Mouse (Mus musculus) right cerebral cortex, adult 2 months (tissue): ENCODE measurements around the gene Csf2rb.
A peak's percentile ranks its signal among the peaks of the same experiment; 100 is the strongest.
"Not testable (repeated sequence)": the region's sequence is repeated elsewhere in the genome, so short reads cannot be mapped to it uniquely, and the experiment has no call there.

Experiments used
- DNase-seq, 2 experiments: peaks; one replicate each; pipeline ENCODE4 v3.0.0; 2021 to 2022; ENCODE audit warnings: low spot score in 2 of 2

The Csf2rb gene

GRCm38 (mm10) chr15:78327753-78328341, 2.3 kb downstream of the Csf2rb start:
- not testable (repeated sequence) for DNase-seq

DNA sequence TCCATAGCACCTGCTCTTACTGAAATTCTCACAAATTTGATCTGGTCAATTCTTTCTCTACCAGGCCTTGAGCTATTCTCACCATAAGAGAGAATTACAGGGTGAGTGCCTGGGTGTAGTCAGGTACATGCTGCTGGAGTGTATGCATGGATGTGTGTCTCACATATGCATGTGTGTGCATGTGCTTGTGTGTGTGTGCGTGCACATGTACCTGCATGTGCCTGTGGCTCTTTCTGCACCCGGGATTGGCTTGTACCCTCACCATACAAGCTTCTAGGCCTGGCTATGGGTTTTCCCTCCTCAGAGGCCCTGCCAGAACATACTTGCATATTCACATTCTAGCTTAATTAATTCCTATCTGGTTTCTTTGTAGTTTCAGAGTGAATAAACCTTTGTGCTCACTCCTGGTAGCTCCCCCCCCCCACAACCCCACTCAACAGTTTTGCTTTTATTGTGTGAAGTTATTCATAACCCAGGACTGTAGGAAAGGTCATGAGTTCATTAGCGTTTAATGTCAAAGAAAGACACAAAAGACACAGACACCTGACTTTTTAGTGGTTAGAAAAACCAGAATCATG, 3.1 kb downstream of the Csf2rb start:
- DNase-seq: no peak

DNA sequence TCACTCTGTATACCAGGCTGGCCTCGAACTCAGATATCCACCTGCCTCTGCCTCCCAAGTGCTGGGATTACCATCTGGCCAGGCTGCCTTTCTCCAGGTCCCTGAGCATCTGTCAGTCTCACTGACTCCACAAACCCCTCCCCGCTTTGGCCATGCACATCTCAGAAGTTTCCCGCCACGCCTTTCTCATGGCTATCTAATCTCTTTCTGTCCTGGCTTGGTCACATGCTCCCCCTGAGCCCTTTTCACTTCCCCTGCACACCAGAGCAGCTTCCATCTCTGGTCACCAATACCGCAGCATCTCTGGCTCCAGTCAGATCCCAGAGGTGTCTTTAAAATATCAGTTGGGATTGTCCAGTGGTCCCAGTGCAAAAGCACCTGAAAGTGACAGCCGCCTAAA, 4.4 kb downstream of the Csf2rb start:
- not testable (repeated sequence) for DNase-seq

DNA sequence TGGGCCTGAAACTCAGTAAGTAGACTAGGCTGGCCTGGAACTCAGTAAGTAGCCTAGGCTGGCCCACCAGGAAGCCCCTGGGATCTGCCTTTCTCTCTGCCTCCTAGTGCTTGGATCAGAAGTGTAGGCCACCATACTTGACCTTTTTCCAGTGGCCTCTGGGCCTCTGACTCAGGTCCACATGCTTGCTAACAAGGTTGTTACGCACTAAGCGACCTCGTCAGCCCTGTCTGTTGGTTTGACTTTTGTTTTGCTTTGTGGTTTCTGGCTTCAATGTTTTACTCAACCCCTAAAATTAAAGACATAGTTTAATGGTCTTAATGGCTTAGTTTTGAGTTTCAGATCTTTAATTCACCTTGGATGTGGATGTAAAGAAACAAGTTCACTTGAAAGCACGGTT, 5.2 kb downstream of the Csf2rb start:
- DNase-seq: no peak

GRCm38 (mm10) chr15:78331523-78332340, 6.2 kb downstream of the Csf2rb start:
- DNase-seq: no peak

- DNase-seq: no peak
These were observed 7.4 kb downstream of the Csf2rb start for GRCm38 (mm10) chr15:78332981-78333380.

DNA sequence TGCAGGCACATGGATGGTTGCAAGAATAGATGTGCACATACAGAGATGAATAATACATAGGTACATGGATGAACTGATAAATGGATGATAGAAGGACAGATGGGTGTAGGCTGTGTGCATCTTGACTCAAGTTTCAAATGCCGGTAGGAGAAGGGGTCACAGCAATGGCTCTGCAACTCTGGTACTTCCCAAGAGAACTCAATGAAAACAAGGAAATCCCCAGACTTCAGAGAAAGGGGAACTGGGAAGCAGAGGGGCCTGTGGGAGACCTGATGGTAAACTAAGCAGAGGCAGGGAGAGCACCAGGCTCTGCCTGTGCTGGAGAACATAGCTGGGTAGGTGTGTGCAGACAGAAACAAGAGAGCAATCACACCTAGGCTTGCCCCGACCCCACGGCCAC, 8.8 kb downstream of the Csf2rb start:
- no peak for DNase-seq

DNA sequence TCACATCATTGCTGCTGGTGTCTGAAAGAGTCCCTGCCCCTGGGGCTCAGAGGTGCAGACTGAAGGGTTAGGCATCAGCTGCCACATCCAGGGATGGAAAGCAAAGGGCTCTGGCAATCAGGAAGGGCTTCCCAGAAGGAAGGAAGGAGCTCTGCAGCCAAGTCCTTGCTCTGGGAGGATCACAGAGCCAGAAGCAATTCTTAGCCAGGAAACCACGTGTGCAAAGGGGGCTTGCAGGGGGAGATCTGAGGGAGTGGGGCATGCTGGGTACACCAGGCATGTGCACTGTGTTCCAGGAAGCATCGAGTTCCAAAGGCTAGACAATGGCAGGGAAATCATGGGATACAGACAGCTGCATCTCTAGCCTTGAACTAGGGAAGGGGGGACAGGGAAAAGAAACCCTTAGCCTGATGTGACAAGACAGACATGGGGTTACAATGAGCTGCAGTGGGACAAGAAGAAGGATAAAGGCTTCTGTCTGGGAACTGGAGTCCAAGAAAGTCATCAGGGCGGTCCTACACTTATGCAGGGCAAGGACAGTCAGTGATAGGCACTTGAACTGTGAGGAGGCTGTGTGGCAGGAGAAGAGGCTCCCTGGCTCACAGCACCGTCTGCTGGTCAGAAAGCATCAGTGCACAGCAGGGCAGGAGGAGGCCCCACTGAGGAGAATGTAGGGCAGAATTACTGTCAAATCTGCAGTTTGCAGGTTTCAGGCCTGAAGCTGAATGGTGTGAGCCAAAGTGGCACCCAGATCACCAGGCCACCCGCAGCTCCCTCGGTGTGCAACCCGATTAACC, 14.3 kb downstream of the Csf2rb start:
- DNase-seq: peak; percentile 56 to 69

DNA sequence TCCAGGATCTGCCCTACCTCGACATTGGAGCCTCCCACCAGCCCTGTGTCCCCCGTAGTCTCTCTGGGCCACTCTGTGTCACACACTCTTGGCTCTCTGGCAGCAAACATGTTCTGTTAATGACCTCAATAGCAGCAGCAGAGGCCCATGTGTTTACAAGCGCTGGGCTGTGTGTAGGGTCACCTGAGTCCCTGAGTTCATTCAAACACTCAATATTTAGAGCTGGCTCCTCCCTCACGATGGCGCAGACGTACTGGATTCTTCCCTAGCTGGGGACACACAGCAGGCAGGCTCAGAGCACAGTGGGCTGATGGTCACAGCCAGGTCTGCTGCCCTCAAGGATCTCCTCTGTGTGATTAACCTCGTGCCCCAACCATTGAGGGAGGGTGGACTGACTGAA, 15.4 kb downstream of the Csf2rb start:
- not testable (repeated sequence) for DNase-seq

DNA sequence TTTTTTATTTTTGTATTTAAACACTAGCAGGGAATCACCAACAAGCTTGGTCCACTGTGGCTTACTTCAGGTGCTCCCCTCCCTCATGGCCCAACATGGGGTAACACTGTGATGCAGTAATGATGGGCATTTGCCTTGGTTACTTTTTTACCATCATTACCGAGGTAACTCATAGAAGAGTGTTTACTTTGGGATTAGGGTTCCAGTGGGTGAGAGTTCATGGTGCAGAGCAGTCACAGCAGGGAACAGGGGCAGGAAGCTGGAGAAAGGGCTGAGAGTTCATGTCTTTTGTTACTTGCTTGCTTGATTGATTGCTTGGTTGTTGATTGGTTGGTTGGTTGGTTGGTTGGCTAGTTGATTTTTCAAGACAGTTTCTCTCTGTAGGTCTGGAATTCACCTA, 18.1 kb downstream of the Csf2rb start:
- no peak for DNase-seq

GRCm38 (mm10) chr15:78344567-78344966, 19.0 kb downstream of the Csf2rb start:
- DNase-seq: no peak

DNA sequence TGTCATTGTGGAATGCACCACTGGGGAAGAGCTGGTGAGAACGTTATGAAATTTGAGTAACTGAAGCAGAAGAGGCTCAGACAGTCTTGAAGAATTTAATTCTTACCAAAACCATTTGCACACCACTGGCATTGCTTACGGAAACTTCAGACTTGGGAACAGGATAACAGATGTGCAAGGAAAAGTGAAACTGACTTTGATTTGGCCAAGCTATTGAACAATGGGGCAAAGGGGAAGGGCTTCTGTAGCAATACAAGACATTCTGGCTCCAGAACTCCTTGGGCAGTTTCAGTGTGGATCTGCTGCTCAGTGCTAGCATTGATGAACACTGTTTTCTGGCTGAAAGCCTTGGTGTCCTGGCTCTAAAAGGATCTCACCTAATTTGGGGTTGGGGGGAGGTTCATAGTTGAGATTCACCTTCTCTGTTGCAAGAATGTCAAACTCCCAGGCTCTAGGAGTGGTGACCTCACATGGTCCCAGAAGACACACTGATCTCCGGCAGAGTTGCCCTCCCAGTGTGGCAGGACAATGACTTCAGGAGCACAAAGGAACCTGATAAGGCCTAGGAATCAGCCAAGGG, 26.1 kb downstream of the Csf2rb start:
- DNase-seq: no peak

DNA sequence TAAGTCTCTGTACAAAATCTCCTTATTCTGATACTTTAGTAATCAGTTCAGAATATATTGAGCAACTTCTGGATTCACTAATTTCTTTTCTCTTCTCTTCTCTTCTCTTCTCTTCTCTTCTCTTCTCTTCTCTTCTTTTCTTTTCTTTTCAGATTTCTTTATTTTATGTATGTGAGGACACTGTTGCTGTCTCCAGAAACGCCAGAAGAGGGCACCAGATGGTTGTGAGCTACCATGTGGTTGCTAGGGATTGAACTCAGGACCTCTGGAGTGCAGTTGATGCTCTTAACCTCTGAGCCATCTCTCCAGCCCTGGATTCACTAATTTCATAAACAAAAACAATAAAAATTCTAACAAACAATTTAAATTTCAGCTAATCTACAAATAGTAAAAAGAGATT, 29.4 kb downstream of the Csf2rb start:
- peak; percentile 75 to 83 for DNase-seq

- no peak for DNase-seq
These were observed 30.0 kb downstream of the Csf2rb start for GRCm38 (mm10) chr15:78355548-78355947.

DNA sequence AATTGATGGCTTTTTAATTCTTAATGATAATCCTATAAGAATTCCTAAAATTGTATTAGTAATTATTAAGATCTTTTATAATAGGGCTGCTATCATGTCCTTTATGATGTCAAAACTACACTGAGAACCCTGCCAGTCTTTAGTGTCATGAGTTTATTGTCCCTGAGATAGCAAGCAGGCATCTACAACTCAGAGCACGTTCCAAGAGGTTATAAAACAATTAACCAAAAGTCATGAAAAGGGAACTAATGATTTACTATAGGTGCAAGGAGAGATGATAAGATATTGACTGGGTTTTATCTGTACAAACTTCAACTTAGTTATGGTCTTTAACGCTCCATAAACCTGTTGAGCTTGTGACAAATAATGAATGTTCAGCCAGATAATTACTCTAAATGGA, 40.4 kb downstream of the Csf2rb start:
- DNase-seq: no peak

DNA sequence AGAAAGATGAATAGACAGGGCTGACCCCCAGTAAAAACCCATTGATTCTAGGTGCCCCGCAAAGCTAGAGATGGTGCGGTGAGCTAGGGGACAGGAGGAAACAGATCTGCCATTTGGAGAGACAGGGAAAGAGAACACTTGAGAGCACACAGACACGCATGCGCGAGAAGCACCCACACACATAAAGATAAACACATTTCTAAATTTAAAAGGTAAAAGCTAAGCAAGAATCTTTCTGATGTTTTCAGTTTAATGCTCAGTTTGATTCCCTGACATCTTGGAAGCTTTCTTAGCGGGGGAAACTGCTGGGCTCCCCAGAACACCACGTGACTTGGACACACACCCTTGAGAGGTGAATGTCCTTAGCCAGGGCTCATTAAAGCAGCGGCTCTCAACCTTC, 41.3 kb downstream of the Csf2rb start:
- DNase-seq: peak; percentile 44 to 53

- peak in 1 of 2 experiments; percentile 50 for DNase-seq
These were observed 42.3 kb downstream of the Csf2rb start for GRCm38 (mm10) chr15:78367811-78368210.

DNA sequence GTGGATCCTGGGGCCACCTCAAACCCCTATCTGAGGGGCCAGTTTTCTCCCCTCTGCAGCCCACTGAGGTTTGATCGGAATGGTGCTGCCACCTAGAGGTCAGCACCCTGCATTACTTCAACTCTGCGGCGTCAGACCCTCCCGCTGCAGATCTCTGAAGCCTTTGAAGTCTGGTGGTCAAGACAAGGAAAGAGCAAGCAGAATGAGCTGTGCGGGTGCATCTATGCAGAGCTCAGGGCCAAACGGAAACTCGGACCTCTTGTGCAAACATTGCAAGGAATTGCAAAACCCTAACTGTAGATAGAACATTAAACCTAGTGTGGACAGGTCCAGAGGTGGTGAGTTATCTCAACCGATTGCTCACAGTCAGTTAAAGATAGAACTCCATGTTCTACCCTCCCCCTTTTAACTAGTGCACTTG, 43.4 kb downstream of the Csf2rb start:
- peak in 1 of 2 experiments; percentile 38 for DNase-seq

GRCm38 (mm10) chr15:78369641-78370040, 44.1 kb downstream of the Csf2rb start:
- peak in 1 of 2 experiments; percentile 22 for DNase-seq

- no peak for DNase-seq
These were observed 47.2 kb downstream of the Csf2rb start for GRCm38 (mm10) chr15:78372796-78373195.

GRCm38 (mm10) chr15:78374204-78374603, 48.7 kb downstream of the Csf2rb start:
- peak in 1 of 2 experiments; percentile 41 for DNase-seq

DNA sequence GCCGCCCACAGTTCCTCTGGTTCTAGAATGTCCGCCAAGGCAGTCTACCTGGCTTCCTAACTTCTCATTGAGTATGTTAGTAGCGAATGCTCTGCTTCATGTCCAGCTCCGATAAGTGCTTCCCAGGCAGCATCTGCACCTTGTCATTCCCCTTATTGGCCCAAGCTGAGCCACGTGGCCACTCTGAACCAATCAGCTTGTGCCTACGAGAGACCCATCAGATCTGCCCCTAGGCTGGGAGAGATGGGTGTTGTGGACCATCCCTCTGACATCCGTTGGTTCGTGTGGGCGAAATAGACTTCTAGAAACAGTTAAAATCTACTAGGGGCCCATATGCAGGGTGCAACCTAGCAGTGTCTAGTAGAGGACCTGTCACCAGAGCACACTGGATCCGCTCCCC, 52.3 kb downstream of the Csf2rb start:
- DNase-seq: no peak
